Mouse (Mus musculus) thymus, postnatal 14 days (tissue): ENCODE data around the gene Tbce.
"Not testable (repeated sequence)": the region's sequence is repeated elsewhere in the genome, so short reads cannot be mapped to it uniquely, and the experiment has no call there.

Experiments
- DNase-seq: peaks from one replicate; pipeline ENCODE4 v3.0.0; 2021

Tbce gene

DNA sequence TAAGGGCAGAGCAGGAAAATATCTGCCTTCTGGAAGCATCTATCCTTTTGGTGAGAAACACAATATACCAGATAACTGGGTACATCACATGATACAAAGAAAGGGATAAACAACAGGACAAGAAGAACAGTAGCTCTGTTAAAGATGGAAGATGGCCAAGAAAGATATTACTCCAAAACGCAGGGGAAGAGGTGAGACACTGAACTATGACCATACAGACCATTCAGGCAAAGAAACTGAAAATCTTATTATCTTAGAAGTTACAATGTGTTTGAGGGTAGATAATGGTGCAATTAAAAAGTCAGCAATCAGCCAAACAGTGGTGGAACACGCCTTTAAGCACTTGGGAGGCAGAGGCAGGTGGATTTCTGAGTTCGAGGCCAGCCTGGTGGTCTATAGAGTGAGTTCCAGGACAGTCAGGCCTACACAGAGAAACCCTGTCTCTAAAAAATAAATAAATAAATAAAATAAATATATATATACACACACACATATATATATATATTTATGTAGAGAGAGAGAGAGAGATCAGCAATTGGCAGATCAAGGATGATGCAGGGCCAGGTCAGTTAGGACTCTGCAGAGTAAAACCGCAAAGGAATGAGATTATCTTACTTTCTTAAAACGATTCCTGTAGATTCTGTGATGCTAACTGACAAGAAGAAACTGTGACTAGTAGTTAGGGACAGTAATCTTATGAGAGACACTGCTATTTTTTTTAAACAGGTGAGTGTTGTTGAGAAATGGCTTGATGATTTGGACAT is 5.9 kb downstream of the Tbce start:
- no peak for DNase-seq

DNA sequence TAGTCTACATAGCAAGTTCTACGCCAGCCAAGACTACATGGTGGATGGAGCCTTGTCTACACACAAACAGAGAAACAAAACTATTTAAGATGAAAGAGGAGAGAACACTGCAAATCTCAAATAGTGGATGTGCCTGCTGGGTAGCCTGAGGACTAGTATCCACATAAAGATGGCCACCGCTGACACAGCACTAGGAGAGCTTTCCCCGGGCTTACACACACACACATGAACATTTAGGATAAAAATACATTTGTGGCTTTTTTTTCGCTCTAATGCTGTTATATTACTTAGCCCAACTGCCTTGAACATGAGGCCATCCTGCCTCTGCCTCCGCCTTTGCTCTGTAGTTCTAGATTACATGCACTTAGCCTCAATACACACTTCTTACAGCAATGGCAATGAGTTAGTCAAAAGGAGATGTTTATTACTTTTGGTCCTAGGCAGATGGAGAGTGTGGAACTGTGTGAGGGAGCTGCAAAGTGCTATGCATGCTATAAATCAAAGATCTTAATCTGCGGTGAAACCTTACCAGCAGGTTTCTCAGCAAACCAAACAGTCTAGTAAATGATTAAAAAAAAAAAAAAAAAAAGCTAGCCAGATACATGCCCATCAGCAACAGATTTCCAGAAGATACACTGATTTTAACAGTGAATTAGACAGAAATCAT is 13.2 kb downstream of the Tbce start:
- DNase-seq = no peak

DNA sequence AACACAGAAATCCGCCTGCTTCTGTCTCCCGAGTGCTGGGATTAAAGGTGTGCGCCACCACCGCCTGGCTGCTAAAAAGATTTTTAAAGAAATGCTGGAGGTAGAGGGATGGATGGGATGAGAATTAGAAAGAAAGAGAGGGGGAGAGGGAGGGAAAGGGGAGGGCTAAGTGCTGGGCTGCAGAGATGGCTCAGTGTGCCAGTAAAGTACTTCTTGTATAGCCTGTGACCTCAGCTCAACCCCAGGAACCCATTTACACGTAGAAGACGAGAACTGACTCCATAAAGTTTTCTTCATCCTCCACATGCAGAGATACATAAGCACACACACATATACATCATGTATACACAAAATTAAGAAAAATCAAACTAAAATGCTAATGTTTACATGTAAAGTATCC is 13.9 kb downstream of the Tbce start:
- DNase-seq = no peak

DNA sequence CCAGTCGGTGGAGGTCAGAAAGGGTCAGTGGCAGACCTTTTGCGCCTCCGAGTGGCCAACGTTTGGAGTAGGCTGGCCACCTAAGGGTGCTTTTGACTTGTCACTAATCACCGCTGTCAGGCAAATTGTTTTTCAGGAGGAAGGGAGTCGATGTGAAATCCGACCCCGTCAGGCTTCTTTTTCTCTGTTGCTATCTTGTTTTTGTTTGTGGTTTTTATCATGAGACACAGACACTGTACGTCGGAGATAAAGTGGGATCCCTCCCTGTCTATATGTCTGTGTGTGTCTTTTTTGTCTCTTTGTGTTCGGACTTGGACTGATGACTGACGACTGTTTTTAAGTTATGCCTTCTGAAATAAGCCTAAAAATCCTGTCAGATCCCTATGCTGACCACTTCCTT is 18.0 kb downstream of the Tbce start:
- not testable (repeated sequence) for DNase-seq

DNA sequence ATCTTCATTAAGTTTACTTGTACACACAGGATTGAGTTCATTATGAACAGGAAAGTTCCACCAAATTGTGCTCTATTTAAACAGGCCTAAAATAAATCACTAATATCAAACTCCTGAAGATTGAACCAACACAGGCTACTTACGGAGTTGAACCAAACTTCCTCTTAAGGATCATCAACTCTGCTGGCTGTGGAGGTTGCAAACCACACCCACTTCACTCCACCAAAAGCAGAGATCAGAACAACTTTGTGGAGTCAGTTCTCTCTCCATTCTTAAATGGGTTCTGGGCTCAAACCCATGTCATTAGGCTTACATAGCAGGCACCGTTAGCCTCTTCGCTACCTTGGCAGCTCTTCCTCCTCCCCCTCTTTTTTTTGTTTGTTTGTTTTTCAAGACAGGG is 20.6 kb downstream of the Tbce start:
- no peak for DNase-seq

DNA sequence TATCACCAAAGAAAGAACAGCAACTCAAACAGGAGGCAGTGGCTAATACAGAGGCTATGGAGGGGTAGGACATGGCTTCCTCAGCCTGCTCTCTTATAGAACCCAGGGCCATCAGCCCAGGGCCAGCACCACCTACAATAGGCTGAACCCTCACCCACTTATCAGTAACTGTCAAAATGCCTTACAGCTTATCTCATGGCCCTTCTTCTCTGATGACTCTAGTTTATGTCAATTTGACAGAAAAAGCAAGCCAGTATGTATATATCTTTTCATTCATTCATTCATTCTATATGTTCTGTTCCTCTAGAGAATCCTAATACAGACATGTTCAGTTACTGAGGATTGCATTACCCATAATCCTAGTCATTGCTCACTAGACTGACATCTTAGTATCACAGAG is 21.2 kb downstream of the Tbce start:
- DNase-seq = no peak

DNA sequence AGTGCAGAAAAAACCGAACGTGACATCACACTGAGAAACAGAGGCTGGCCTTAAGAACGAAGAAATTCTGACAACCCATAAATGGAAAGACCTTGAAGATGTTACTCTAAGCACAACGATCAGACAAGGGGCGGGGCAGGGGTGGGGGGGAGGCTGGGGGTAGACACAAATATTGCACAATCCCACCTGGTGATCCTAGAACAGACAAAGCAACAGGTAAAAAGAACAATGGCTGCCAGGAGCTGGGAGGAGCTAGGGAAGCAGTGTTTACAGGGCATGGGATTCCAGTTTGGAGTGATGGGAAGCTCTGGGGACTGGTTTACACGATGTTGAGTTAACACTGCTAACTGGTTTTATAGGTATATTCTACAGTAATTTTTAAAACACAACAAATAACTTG is 23.8 kb downstream of the Tbce start:
- no peak for DNase-seq

DNA sequence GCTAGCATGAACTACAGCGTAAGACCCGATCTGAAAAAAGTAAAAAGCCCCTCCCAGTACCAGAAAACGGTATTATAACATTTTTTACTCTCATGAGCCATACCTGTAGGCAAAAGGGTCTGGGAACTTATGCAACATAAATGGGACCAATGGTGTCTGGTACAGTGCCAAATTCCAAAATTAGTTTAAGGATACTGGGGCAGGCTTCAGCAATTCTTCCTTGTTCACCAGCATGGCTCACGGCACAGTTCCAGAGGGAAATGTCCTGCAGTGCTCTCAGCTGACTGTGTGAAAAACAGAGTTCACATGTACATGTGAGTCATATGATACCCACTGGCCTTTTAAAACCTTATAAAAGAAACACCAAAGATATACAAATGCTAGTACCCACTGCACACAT is 24.9 kb downstream of the Tbce start:
- no peak for DNase-seq

DNA sequence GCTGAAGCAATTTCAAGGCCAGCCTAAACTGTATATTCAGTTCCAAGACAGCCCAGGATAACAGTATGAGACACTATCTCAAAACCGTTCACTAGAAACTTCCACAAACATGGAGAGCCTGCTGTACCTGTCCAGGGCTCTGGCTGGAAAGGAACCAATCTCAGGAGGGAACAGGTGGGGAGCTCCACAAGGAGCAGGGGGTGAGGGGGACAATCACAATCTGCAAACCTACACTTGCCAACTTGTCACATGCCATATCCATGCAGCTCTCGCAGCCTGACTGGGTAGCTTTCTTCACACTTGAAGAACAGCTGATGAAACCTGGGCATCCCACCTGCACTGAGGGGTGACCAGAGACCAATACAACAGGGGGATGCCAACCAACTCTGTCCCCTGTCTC is 25.4 kb downstream of the Tbce start:
- DNase-seq = no peak

DNA sequence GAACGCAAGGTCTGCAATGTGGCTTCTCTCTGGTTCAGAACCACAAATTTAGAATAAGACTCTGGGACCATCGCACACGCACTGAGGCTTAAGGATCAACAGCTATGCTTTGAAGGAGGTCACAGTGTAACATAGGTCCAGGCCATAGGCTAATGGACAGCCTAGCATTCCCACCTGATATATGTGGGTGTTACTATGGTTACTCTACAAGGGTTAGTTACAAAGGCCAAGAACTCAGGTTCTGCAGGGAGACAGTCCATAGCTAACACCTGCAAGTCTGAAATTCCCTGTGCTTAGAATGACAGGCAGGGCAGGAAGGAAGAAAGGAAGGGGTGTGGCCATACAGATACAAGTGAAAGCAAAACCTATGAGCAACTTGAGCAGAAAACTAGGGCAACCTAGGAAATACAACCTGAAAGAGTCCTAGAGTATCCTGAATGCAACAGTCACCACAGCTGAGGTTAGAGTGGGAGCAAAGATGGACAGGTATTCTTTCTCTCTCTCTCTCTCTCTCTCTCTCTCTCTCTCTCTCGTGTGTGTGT is 27.9 kb downstream of the Tbce start:
- no peak for DNase-seq

DNA sequence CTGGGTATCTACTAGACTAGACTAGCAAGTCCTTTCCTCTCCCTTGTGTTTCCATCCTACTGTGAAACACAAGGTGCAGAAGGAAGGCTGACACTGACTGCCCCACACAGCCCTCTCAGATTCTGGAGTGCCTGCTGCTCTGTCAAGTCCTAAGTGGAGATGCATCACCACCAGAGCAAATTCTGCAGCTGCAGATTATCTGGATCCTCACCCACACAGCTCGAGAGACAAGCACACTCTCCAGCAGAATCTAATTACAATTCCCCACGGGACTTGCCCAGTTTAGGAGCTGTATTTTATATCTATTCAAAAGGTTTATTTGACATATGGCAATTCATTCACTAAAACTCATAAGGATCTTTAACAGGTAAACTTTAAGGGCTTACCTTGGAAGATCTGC is 33.4 kb downstream of the Tbce start:
- no peak for DNase-seq

DNA sequence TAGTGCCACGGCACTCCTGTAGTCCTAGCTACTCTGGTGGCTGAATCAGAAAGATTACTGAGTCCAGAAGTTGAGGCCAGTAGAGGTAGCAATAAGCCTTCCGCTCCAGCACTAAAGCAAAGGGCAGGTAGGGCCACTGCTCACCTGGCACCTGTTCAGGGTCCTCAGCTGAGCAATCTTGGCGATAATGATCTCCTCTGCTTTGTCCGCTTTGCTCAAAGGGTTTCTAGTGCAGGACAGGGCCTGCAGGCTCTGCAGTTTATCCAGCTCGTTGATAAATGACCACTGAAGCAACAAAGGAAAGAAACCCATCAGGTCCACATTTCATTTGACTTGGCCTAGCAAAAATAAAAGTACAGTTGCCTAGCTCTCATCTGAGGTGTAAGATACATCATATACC is 34.4 kb downstream of the Tbce start:
- DNase-seq = no peak

DNA sequence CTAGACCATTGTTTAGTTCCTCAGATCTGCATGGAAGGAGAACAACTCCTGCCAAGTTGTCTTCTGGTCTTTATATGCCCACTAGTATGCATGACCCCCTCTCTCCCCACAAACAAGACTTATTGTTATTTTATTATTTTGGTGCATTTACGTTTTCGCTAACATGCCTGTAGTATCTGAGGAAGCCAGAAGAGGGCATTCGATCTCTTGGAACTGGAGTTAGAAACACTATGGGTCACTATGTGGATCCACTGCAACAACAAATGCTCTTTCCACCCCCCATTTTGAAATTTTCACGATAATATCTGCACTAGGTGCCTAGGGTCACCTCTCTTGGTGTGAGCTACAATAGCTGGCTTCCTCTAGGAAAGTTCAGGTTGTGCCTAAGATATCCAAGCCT is 35.4 kb downstream of the Tbce start:
- no peak for DNase-seq

DNA sequence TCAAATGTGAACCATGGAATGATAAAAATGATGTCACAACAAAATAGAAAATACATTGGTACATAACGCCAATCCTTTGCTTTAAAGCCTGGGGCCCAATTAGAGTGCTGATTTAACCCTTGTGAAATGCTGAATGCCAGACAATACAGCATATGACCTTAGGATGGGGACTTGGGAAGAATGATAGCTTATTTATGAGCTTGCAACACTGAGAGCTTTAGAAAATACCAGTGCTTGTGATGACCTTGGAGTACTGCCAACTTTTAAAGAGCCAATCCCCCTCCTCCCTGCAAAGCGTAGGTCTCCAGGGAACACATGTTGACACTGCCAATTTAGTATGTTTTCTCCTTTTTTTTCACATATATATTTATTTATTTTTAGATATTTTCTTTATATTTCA is 36.7 kb downstream of the Tbce start:
- DNase-seq = no peak

DNA sequence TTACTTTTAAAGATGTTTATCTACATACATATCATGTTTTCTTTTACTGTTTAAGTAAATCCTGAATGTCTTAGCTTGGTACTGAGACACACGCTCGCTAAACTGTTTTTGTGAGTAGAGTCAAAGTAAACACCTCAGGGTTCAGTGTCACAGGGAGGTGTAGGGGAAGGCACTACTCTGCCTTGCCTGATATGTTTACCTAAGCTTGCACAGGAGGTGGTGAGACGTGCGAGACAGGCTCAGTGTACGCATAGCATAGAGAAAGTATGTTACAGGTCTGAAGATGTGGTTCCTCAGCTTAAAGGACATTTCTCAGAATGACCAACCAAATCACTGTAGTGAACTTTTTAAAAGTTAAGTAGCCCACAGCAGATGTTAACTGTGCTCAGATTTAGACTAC is 42.0 kb downstream of the Tbce start:
- DNase-seq = no peak

DNA sequence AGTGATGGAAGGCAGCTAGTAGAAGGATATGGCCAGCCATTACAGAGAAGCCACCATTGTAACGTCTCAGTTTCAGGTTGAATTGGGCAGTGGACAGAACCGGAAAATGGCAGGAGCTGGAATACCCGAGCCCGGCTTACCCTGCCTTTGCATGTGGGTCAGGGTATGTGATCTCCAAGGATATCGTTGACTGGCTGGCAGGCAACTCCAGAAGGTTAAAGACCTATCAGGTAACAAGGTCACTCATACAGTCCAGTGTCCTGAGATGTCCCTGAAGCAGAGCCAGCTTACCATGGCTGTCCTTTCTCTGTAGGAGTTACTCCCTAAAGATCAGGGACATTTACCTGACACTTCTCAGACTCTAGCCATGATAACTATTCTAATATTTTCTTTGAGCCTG is 44.4 kb downstream of the Tbce start:
- DNase-seq = no peak

DNA sequence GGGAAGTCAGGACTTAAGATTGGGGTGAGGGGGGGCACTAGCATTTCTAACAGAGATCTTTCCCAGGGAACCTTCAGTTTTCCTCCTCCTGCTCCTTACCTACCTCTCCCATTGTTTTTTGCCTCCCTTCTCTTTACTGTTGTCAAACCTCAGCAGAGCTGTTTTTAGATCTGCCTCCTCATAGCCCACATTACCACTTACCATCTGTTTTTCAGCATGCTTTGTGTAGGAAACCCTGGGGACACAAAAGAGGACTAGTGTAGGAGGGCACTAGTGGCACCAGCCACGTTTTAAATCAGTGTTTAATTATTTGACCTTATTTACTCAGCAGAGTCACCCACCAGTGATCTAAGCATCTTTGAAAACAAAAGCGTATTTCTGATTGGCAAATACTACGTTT is 46.4 kb downstream of the Tbce start:
- no peak for DNase-seq

DNA sequence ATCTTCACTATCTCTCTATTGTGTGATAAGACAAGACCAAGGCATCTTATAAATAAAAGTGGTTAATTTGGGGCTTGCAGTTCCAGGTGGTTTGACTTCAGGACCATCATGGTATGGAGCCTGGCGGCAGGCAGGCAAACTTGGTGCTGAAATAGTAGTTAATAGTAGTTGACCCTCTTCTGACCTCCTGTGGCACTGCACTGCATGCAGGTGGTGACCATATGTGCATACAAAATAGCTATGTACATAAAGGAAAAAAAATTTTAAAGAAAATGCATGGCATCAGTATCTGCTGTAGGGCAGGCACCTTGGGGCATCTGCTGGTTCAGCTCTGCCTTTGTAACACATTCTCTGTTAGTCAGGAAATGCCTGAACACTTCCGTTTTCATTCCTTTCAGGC is 49.0 kb downstream of the Tbce start:
- DNase-seq = no peak

DNA sequence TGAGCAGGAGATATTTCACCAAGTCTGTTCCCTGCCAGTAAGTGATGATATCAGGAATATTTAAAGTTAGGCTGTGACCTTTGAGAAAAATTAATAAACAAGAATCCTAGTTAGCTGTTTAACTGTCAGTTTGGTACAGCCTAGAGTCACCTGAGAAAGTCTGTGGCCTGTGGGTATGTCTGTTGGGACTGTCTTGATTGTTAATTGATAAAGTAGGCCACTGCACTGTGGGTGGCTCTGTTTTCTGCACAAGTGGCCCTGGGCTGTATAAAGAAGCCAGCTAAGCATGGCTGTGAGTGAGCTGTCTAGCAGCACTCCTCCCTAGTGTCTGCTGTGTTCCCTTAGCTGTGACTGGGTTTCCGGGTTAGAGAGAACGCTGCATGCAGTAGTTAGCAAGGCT is 50.3 kb downstream of the Tbce start:
- no peak for DNase-seq

DNA sequence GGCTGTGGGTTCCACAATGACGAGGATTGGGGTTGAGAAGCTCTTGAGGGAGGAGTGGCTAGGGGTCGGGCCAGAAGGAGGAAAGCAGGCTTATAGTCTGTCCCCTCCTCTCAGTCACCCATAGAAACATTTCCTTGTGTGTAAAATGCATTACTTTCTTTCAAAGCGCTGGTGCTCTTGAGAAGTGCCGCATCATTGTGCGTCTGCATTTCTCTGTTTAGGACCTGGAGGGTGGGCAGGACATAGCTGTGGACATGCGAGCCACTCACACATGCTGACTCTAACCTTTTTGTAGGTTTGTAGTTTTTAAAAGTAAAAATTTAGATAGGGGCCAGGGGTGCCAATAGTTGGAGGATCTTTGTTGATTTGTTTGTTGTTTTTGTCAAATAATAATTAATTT is 55.9 kb downstream of the Tbce start:
- DNase-seq = no peak

DNA sequence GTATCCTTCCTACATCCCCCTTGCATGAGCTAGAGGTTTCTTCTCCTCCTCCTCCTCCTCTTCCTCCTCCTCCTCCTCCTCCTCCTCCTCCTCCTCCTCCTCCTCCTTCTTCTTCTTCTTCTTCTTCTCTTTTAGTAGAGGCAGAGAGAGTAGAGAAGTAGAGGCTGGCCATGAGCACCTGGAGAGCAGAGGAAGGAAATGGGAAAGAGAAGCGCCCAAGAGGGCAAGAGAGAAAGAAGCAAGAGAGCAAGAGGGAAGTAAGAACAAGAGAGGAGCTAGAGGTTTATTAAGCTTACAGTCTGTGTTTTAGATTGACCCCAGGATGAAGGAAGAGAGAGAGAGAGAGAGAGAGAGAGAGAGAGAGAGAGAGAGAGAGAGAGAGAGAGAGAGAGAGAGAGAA is 57.6 kb downstream of the Tbce start:
- DNase-seq = not testable (repeated sequence)

DNA sequence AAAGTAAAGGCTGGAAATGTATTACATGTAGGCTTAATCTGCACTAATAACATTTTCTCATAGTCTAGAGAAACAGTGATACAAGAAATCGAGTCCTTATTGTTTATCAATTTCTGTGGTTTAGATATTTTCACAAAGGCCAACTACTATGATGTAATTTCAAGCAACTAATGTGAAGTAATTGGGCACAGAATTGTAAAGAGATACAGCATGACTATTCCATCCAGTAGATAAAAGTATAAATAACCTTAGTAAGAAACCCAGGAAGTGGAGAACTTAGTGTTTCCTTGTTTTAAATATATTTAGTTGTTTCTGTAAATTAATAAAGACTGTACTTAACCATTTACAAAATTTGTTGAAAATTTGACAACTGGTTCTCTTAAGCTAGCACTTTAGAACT is 69.6 kb downstream of the Tbce start:
- DNase-seq = no peak

DNA sequence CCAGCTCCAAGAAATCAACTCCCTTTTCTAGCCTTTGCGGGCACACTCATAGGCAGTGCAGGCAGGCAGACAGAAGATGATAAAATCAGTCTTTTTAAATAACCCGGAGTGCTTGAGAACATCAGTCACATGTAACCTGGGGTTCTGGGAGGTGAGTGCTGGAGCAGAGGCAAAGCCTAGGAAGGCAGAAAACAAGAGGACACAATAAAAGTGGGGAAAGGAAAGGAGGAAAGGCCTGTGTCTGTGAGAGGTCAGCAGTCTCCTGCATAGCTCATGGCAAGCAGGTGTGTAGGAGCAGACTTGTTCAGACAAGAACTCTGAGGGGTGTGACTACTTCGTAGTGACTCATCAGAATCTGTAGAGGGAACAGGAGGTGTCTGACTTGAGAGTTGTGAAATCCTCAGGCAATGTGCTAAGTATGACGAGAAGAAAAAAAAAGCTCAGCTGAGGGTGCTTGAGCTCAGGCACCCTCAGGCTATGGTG is 70.8 kb downstream of the Tbce start:
- no peak for DNase-seq

DNA sequence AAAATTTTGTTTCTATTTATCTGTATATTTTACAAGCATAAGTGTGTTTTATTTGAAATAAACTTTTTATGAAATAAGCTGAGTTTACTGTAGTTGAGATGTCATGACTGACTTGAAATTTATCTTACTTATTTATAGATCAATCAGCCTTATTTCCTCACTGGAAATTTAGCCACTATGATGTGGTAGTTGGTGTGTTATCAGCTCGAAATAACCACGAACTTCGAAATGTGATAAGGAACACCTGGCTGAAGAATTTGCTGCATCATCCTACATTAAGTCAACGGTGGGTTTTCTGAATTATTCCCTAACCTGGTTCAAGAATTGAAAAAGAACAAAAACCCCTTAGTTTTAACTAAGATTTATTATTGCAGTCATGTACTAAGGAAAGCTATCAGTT is 73.3 kb downstream of the Tbce start:
- no peak for DNase-seq
